Mouse (Mus musculus) hindbrain, embryonic 12.5 days (tissue): Measurements from ENCODE around the gene H2-Eb2. TPM values are rescaled to one million over a fixed set of nuclear protein-coding genes. Genes with fewer than 3 reads are reported as not detected.

Source experiments
- ATAC-seq: fragments of 200-750 bp; cut with Nextera tagmentation; 2 replicates; pipeline ENCODE4 v1.8.0; 2017; ENCODE audit warnings: moderate TSS enrichment; ENCODE audit not compliant: low FRiP score
- H3K27ac ChIP-seq: fragments of 300-500 bp; sonication (generic); 2 replicates; pipeline ENCODE4 v1.5.1; 2016; ENCODE audit warnings: mild to moderate bottlenecking
- H3K27me3 ChIP-seq: fragments of 300-500 bp; sonication (generic); 2 replicates; pipeline ENCODE4 v1.6.1; 2016; ENCODE audit warnings: mild to moderate bottlenecking
- H3K36me3 ChIP-seq: fragments of 300-500 bp; sonication (generic); 2 replicates; pipeline ENCODE4 v1.6.1; 2016; ENCODE audit warnings: mild to moderate bottlenecking
- H3K4me1 ChIP-seq: fragments of 300-500 bp; sonication (generic); 2 replicates; pipeline ENCODE4 v1.6.1; 2016
- H3K4me2 ChIP-seq: fragments of 300-500 bp; sonication (generic); replicated peaks from 2 replicates; pipeline ENCODE4 v1.6.1; 2016; ENCODE audit warnings: mild to moderate bottlenecking
- H3K4me3 ChIP-seq: fragments of 300-500 bp; sonication (generic); 2 replicates; pipeline ENCODE4 v1.5.1; 2016; ENCODE audit warnings: mild to moderate bottlenecking
- H3K9ac ChIP-seq: fragments of 300-500 bp; sonication (generic); 2 replicates; pipeline ENCODE4 v1.6.1; 2016; ENCODE audit warnings: mild to moderate bottlenecking, moderate library complexity
- H3K9me3 ChIP-seq: fragments of 300-500 bp; sonication (generic); replicated peaks from 2 replicates; pipeline ENCODE4 v1.6.1; 2016; ENCODE audit warnings: mild to moderate bottlenecking
- WGBS: fragments of 180-500 bp; shearing (Covaris S2); methylation state at CpG from one replicate; pipeline ENCODE4 v1.1.7; 2016; 5-methylcytosine and 5-hydroxymethylcytosine counted together
- polyA plus RNA-seq: library from polyadenylated mRNA; unstranded; fragments of >200 nt; fragmentation: Nextera tagmentation; extraction: Ambion mirVana; gene quantifications from 2 replicates; pipeline ENCODE4 v1.2.1, GENCODE M21; 2016

The H2-Eb2 gene
- 0.06 TPM in 1 of 2 replicates, not detected in the other for polyA plus RNA-seq

- WGBS, result 35% methylated on average over 4 of the region's 4 CpGs
- Histone ChIP-seq H3K9ac (no peak within 1 kb of the TSS), H3K27ac (no peak within 1 kb of the TSS), H3K27me3 (no peaks in the 10 kb centered on the region), H3K4me2 (no peak within 1 kb of the TSS), H3K9me3 (no peaks in the 10 kb centered on the region), H3K4me1 (no peaks in the 10 kb centered on the region), H3K36me3 (no peaks in the 10 kb centered on the region), H3K4me3 (no peak within 1 kb of the TSS)
- no peak for ATAC-seq
These were observed at the start of gene H2-Eb2 for GRCm38 (mm10) chr17:34325436-34325835. TSS of gene H2-Eb2 (plus strand) at chr17:34325665.

- ATAC-seq, result no peak
- no peak overlapping the region for H3K9ac ChIP-seq
- no peak overlapping the region for H3K27ac ChIP-seq
- H3K9me3 ChIP-seq, result no peaks in the 10 kb centered on the region
- no peak overlapping the region for H3K4me3 ChIP-seq
- no peak overlapping the region for H3K4me2 ChIP-seq
- 73% methylated on average over 1 of the region's 1 CpGs for WGBS
- H3K36me3 ChIP-seq, result no peaks in the 10 kb centered on the region
- H3K27me3 ChIP-seq, result 0 out of 2 replicates have a peak, but pooled peaks cover 3% of the 10 kb centered on the region
- H3K4me1 ChIP-seq, result no peaks in the 10 kb centered on the region
These were observed 44.9 kb upstream of the H2-Eb2 start for GRCm38 (mm10) chr17:34280499-34281038.

DNA sequence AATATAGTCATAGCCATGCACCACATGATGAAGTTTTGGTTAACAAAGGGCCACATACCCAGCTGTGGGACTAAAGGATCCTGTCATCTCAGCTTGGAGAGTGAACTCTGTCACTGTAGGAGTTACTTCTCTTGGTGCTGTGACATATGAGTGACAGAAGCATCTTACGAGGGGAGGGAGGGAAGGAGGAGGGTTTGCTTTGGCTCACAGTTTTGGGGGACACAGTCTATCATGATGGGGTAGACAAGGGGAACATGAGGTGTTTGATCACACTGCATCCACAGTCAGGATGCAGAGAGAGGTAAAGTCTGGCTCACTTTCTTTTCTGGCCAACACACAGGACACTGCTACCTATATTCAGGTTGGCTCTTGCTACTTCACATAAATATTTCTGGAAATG lies 43.6 kb upstream of the H2-Eb2 start:
- 73% methylated on average over 1 of the region's 1 CpGs for WGBS

GRCm38 (mm10) chr17:34285371-34285770 lies 40.1 kb upstream of the H2-Eb2 start:
- ATAC-seq, result no peak
- Histone ChIP-seq H3K9me3 (no peaks in the 10 kb centered on the region), H3K27ac (no peak overlapping the region), H3K4me3 (no peak overlapping the region), H3K9ac (no peak overlapping the region), H3K36me3 (no peaks in the 10 kb centered on the region), H3K4me2 (no peak overlapping the region), H3K27me3 (peaks cover 3% of the 10 kb centered on the region; the same call in 1 of the 2 replicates), H3K4me1 (no peaks in the 10 kb centered on the region)
- WGBS, result 79% methylated on average over 4 of the region's 4 CpGs

More for the DNA sequence above, 43.6 kb upstream of the H2-Eb2 start:
- ATAC-seq, result no peak
- Histone ChIP-seq H3K27ac (no peak overlapping the region), H3K9me3 (no peaks in the 10 kb centered on the region), H3K4me1 (no peaks in the 10 kb centered on the region), H3K36me3 (no peaks in the 10 kb centered on the region), H3K9ac (no peak overlapping the region), H3K27me3 (0 out of 2 replicates have a peak, but pooled peaks cover 3% of the 10 kb centered on the region), H3K4me2 (no peak overlapping the region), H3K4me3 (no peak overlapping the region)

GRCm38 (mm10) chr17:34285848-34286247 lies 39.6 kb upstream of the H2-Eb2 start:
- Histone ChIP-seq H3K36me3 (no peaks in the 10 kb centered on the region), H3K4me1 (no peaks in the 10 kb centered on the region), H3K27ac (no peak overlapping the region), H3K9ac (no peak overlapping the region), H3K9me3 (no peaks in the 10 kb centered on the region), H3K4me2 (no peak overlapping the region), H3K27me3 (peaks cover 3% of the 10 kb centered on the region; the same call in 1 of the 2 replicates), H3K4me3 (no peak overlapping the region)
- 42% methylated on average over 4 of the region's 4 CpGs for WGBS
- no peak for ATAC-seq

- WGBS, result 88% methylated on average over 5 of the region's 5 CpGs
- no peak for ATAC-seq
- Histone ChIP-seq H3K4me1 (0 out of 2 replicates have a peak, but pooled peaks cover 2% of the 10 kb centered on the region), H3K27ac (no peak overlapping the region), H3K9me3 (no peaks in the 10 kb centered on the region), H3K9ac (no peak overlapping the region), H3K4me2 (no peak overlapping the region), H3K36me3 (no peaks in the 10 kb centered on the region), H3K27me3 (peaks cover 3% of the 10 kb centered on the region; the same call in 1 of the 2 replicates), H3K4me3 (no peak overlapping the region)
These were observed 39.0 kb upstream of the H2-Eb2 start for GRCm38 (mm10) chr17:34286501-34286900.

DNA sequence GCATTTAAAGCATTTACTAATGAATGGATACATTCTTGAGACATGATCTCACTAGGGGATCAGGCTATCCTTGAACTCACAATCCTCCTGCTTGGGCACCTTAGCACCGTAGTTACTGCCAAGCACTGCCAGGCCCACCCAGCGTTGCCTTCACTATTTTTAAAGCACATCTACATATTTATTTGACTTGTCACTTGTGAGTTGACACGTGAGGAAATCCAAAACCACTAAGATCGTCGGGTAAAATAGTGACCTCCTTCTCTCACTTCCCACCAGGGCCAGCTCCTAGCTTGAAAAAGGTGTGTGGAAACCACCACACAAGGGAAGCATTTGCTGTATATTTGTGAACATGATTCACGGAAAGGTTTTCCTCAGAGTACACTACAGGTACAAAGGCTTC lies 38.5 kb upstream of the H2-Eb2 start:
- 73% methylated on average over 6 of the region's 6 CpGs for WGBS
- no peak overlapping the region for H3K27ac ChIP-seq
- peaks cover 3% of the 10 kb centered on the region; the same call in 1 of the 2 replicates for H3K27me3 ChIP-seq
- 0 out of 2 replicates have a peak, but pooled peaks cover 2% of the 10 kb centered on the region for H3K4me1 ChIP-seq
- no peak for ATAC-seq
- H3K9me3 ChIP-seq, result no peaks in the 10 kb centered on the region
- no peak overlapping the region for H3K4me3 ChIP-seq
- no peaks in the 10 kb centered on the region for H3K36me3 ChIP-seq
- no peak overlapping the region for H3K4me2 ChIP-seq
- H3K9ac ChIP-seq, result no peak overlapping the region

- no peaks in the 10 kb centered on the region for H3K36me3 ChIP-seq
- H3K4me3 ChIP-seq, result no peak within 1 kb of the TSS
- H3K9ac ChIP-seq, result no peak within 1 kb of the TSS
- H3K4me2 ChIP-seq, result no peak within 1 kb of the TSS
- H3K9me3 ChIP-seq, result no peaks in the 10 kb centered on the region
- peaks cover 3% of the 10 kb centered on the region; the same call in 1 of the 2 replicates for H3K27me3 ChIP-seq
- 16% methylated on average over 8 of the region's 8 CpGs for WGBS
- no peak for ATAC-seq
- no peak within 1 kb of the TSS for H3K27ac ChIP-seq
- 0 out of 2 replicates have a peak, but pooled peaks cover 2% of the 10 kb centered on the region for H3K4me1 ChIP-seq
These were observed 37.8 kb upstream of the H2-Eb2 start, which contains the start of gene H2-Aa for GRCm38 (mm10) chr17:34287648-34288047. TSS of gene H2-Aa (minus strand) at chr17:34287823.

GRCm38 (mm10) chr17:34288131-34288530 lies 37.3 kb upstream of the H2-Eb2 start:
- Histone ChIP-seq H3K9ac (no peak overlapping the region), H3K4me1 (0 out of 2 replicates have a peak, but pooled peaks cover 2% of the 10 kb centered on the region), H3K27ac (no peak overlapping the region), H3K9me3 (no peaks in the 10 kb centered on the region), H3K36me3 (no peaks in the 10 kb centered on the region), H3K4me3 (no peak overlapping the region), H3K4me2 (no peak overlapping the region), H3K27me3 (peaks cover 3% of the 10 kb centered on the region; the same call in 1 of the 2 replicates)
- 69% methylated on average over 3 of the region's 3 CpGs for WGBS
- no peak for ATAC-seq

DNA sequence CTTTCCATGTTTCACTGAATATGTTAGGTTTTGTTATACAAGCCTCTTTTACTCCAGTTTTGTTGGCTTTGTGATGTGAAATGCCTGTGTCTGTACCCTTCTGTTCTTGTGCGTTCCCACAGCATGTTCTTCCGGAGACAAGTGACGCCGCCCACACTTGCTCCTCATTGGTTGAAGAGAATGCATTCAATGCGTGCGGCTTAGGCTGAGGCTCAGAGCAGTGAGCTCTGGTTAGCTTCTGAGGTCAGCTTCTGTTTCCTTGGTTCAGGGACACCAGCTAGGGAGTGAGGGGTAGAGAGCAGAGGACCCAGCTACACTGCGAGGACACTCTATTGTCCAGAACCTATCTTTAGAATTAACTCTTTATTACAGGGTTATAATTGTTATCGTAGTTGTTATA lies 33.9 kb upstream of the H2-Eb2 start:
- Histone ChIP-seq H3K4me3 (no peak overlapping the region), H3K27me3 (peaks cover 2% of the 10 kb centered on the region; the same call in 1 of the 2 replicates), H3K4me2 (no peak overlapping the region), H3K36me3 (no peaks in the 10 kb centered on the region), H3K9me3 (no peaks in the 10 kb centered on the region), H3K27ac (no peak overlapping the region), H3K9ac (no peak overlapping the region), H3K4me1 (0 out of 2 replicates have a peak, but pooled peaks cover 2% of the 10 kb centered on the region)
- ATAC-seq, result peak; percentile 85
- WGBS, result 15% methylated on average over 8 of the region's 8 CpGs

- ATAC-seq, result no peak
- Histone ChIP-seq H3K27me3 (peaks cover 3% of the 10 kb centered on the region; the same call in 1 of the 2 replicates), H3K27ac (no peak overlapping the region), H3K4me1 (0 out of 2 replicates have a peak, but pooled peaks cover 2% of the 10 kb centered on the region), H3K9me3 (no peaks in the 10 kb centered on the region), H3K4me3 (no peak overlapping the region), H3K4me2 (no peak overlapping the region), H3K36me3 (no peaks in the 10 kb centered on the region), H3K9ac (no peak overlapping the region)
- 82% methylated on average over 3 of the region's 4 CpGs for WGBS
These were observed 32.9 kb upstream of the H2-Eb2 start for GRCm38 (mm10) chr17:34292570-34292969.

DNA sequence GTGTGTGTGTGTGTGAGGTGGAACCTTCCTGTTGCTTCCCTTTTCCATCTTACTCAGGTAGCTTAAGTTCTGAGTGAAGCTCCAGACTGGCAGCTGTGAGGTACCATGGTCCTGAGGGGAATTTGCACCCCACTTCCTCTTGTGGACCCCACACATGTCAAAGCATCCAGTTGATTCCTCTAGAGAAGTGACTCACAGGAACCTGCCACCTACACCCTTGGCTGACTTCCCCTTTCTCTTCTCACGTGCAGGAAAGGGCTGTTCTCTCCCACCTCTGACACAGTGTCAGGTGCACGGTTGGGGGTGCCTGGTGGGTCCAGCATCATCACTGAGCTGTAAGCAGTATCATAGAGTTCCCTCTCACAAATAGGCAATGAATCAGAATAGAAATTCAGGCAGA lies 31.9 kb upstream of the H2-Eb2 start:
- Histone ChIP-seq H3K27me3 (peaks cover 3% of the 10 kb centered on the region; the same call in 1 of the 2 replicates), H3K4me1 (0 out of 2 replicates have a peak, but pooled peaks cover 2% of the 10 kb centered on the region), H3K4me2 (no peak overlapping the region), H3K9me3 (no peaks in the 10 kb centered on the region), H3K36me3 (no peaks in the 10 kb centered on the region), H3K4me3 (no peak overlapping the region), H3K27ac (no peak overlapping the region), H3K9ac (no peak overlapping the region)
- 47% methylated on average over 2 of the region's 2 CpGs for WGBS
- no peak for ATAC-seq

GRCm38 (mm10) chr17:34294249-34294648 lies 31.2 kb upstream of the H2-Eb2 start:
- H3K4me1 ChIP-seq, result 0 out of 2 replicates have a peak, but pooled peaks cover 2% of the 10 kb centered on the region
- H3K9me3 ChIP-seq, result no peaks in the 10 kb centered on the region
- 71% methylated on average over 4 of the region's 4 CpGs for WGBS
- no peak overlapping the region for H3K27ac ChIP-seq
- H3K36me3 ChIP-seq, result no peaks in the 10 kb centered on the region
- H3K4me2 ChIP-seq, result no peak overlapping the region
- H3K9ac ChIP-seq, result no peak overlapping the region
- H3K4me3 ChIP-seq, result no peak overlapping the region
- no peak for ATAC-seq
- peaks cover 3% of the 10 kb centered on the region; the same call in 1 of the 2 replicates for H3K27me3 ChIP-seq
